Mouse (Mus musculus): ENCODE data around the gene Secisbp2.
A peak's percentile ranks its signal among the peaks of the same experiment; 100 is the strongest.

Gene Secisbp2

DNA sequence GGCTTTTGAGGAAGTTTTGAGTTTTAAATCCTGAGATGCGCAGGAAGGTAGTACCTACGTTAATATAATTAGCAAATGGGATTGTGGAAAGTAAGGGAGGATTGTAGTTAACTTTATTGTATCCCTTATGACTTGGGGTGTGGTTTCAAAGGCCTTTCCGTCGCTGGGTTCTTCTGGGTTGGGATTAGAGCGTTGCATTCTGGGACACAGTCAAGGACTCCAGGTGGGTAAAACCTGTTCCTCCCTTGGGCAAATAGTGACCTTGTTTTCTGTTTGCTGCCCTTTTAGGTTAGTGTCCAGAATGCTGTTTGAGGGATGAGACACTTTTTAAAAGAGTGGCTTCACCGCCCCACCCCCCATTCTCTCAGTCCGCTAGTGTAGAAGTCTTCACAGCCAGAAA, 5.6 kb upstream of the Secisbp2 start:
- Histone ChIP-seq H3K9me3 (ENCODE audit: low read length) (no peaks in the 10 kb centered on the region), H3K27me3 (ENCODE audit: insufficient read depth, low read length) (no peaks in the 10 kb centered on the region), H3K36me3 (ENCODE audit: insufficient read depth, low read length) (peaks cover 40% of the 10 kb centered on the region), H3K4me1 (replicated peaks; ENCODE audit: low read depth, low read length) (peaks cover 61% of the 10 kb centered on the region), H3K4me3 (replicated peaks; ENCODE audit: low read length) (peak overlapping the region; percentile 99)
- TF ChIP-seq POU5F1 (IDR thresholded peaks at IDR 0.05; ENCODE audit: borderline replicate concordance, low read length) (no peak), CTCF (conservative IDR thresholded peaks at IDR 0.05; ENCODE audit: low read length) (no peak), NANOG (IDR thresholded peaks at IDR 0.05; ENCODE audit: borderline replicate concordance, low read length) (no peak)

DNA sequence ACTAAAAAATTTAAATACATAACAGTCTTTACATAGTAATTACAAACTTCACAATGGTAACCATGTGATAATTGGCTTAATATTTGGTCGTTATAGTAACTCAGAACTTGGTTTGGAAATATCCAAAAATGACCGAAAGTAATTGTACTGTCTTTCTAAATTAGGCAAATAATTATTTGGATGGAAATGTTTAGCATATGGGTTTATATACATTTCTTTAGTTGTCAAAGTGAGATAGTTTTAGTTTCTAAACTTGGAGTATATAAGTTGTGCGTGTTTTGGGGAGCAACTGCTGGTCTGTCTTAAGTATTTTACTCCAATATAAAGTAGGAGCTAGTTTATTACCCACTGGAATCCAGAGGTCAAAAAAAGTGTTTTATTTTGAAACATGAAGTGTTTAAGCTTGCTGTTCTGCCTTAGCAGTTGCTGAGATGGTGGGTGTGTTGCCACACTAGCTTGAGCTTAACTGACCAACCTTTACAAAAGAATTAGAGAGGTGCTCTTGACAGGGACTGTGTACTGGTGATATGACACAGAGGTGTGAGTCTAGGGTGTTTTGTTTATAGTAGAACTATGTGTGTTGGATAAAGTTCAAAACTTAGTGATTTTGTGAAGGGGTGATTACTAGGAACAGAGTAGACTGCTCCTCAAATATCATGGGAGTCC, 5.0 kb upstream of the Secisbp2 start:
- Histone ChIP-seq H3K4me1 (replicated peaks; ENCODE audit: low read depth, low read length) (peaks cover 64% of the 10 kb centered on the region), H3K4me3 (replicated peaks; ENCODE audit: low read length) (peak overlapping the region; percentile 99)
- TF ChIP-seq CTCF (conservative IDR thresholded peaks at IDR 0.05; ENCODE audit: low read length) (no peak), NANOG (IDR thresholded peaks at IDR 0.05; ENCODE audit: borderline replicate concordance, low read length) (no peak), POU5F1 (IDR thresholded peaks at IDR 0.05; ENCODE audit: borderline replicate concordance, low read length) (no peak)

DNA sequence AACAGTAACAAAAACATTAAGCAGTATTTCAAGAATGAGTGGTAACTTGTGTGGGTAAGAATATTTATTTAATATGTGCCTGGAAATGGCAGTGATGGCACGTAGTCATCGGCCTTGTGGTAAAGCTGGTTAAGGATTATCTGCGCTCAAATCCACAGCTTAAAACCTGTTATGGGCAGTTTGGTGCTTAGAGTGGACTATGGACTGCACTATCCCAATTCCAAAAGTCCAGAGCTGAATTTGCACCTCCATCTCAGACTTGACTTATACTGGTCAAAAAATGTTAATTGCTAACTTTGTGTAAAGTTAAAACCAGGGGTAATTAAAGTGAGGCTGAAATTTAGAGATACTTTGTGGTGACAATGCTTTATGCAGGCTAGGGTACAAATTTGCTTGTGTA, 3.7 kb upstream of the Secisbp2 start:
- no peak for TF ChIP-seq NANOG (IDR thresholded peaks at IDR 0.05; ENCODE audit: borderline replicate concordance, low read length)
- TF ChIP-seq POU5F1 (IDR thresholded peaks at IDR 0.05; ENCODE audit: borderline replicate concordance, low read length), result no peak
- TF ChIP-seq CTCF (conservative IDR thresholded peaks at IDR 0.05; ENCODE audit: low read length), result no peak

More for the DNA sequence above, 5.0 kb upstream of the Secisbp2 start:
- Histone ChIP-seq H3K9me3 (ENCODE audit: low read length) (no peaks in the 10 kb centered on the region), H3K27me3 (ENCODE audit: insufficient read depth, low read length) (no peaks in the 10 kb centered on the region), H3K36me3 (ENCODE audit: insufficient read depth, low read length) (peaks cover 44% of the 10 kb centered on the region)

DNA sequence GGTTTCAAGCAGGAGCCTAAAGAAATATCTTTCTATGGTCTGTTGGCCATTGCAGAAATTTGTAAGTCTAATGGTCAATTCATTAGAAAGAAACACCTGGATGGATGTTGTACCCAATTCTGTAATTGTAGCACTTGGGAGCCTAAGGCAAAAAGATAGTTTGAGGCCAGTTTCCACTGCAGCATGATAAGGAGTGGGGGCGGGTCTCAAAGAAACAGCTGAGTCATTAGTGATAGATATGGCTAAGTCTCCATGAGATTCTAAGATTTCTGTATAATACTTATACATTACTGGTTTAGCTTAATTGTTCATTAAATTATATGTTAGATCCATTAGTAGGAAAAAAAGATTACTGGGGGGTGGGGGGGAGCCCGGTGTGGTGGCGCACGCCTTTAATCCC, 3.3 kb upstream of the Secisbp2 start:
- Histone ChIP-seq H3K9me3 (ENCODE audit: low read length) (no peaks in the 10 kb centered on the region), H3K27me3 (ENCODE audit: insufficient read depth, low read length) (no peaks in the 10 kb centered on the region), H3K4me1 (replicated peaks; ENCODE audit: low read depth, low read length) (peaks cover 63% of the 10 kb centered on the region), H3K4me3 (replicated peaks; ENCODE audit: low read length) (peak overlapping the region; percentile 99), H3K36me3 (ENCODE audit: insufficient read depth, low read length) (peaks cover 54% of the 10 kb centered on the region)
- TF ChIP-seq NANOG (IDR thresholded peaks at IDR 0.05; ENCODE audit: borderline replicate concordance, low read length), result no peak
- TF ChIP-seq POU5F1 (IDR thresholded peaks at IDR 0.05; ENCODE audit: borderline replicate concordance, low read length), result no peak
- TF ChIP-seq CTCF (conservative IDR thresholded peaks at IDR 0.05; ENCODE audit: low read length), result no peak

More for the DNA sequence above, 3.7 kb upstream of the Secisbp2 start:
- Histone ChIP-seq H3K36me3 (ENCODE audit: insufficient read depth, low read length) (peaks cover 49% of the 10 kb centered on the region), H3K4me1 (replicated peaks; ENCODE audit: low read depth, low read length) (peaks cover 58% of the 10 kb centered on the region), H3K4me3 (replicated peaks; ENCODE audit: low read length) (peak overlapping the region; percentile 99), H3K9me3 (ENCODE audit: low read length) (no peaks in the 10 kb centered on the region), H3K27me3 (ENCODE audit: insufficient read depth, low read length) (no peaks in the 10 kb centered on the region)

DNA sequence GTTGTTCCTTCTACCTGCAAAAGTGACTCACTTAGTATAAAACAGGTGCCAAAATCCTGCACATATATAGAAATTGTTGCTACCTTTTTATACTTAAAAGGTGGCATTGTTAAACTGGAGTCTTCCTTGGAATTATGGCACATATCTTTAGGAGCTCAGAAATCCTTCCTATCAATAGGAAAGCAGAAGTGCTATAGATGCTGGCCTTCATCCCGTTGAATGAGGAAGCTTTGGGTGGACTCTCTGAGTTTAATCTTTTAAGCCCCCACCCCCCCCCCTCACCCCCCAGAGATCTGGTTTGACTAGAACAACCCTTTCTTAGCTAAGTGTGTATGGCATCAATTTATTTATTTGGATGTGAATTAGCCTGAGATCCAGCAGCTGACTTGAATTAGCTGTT, 1.8 kb upstream of the Secisbp2 start:
- Histone ChIP-seq H3K36me3 (ENCODE audit: insufficient read depth, low read length) (peaks cover 68% of the 10 kb centered on the region), H3K4me1 (replicated peaks; ENCODE audit: low read depth, low read length) (peaks cover 58% of the 10 kb centered on the region), H3K4me3 (replicated peaks; ENCODE audit: low read length) (no peak overlapping the region), H3K27me3 (ENCODE audit: insufficient read depth, low read length) (no peaks in the 10 kb centered on the region), H3K9me3 (ENCODE audit: low read length) (no peaks in the 10 kb centered on the region)
- no peak for TF ChIP-seq CTCF (conservative IDR thresholded peaks at IDR 0.05; ENCODE audit: low read length)
- TF ChIP-seq POU5F1 (IDR thresholded peaks at IDR 0.05; ENCODE audit: borderline replicate concordance, low read length), result no peak
- TF ChIP-seq NANOG (IDR thresholded peaks at IDR 0.05; ENCODE audit: borderline replicate concordance, low read length), result no peak

DNA sequence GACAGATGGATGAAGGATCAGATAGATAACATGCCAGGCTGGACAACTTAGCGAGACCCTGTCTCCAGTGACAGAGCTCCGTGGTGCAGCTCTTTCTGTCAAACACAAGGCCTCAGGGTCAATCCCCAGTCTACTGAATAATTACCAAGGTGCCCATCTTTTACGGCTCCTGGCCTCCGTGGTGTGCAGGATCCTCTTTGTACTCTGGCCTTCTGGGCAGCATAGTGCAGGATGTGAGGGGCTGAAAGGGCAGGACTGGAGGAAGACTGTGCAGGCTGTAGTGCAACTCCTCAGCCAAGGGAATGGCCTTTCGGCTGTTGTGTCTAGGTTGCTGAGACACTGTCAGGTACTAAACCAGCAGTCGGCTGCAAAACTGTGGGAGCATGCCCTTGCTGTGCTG, 1.7 kb downstream of the Secisbp2 start:
- H3K4me3 ChIP-seq (replicated peaks; ENCODE audit: low read length), result no peak overlapping the region
- TF ChIP-seq POU5F1 (IDR thresholded peaks at IDR 0.05; ENCODE audit: borderline replicate concordance, low read length) (no peak), NANOG (IDR thresholded peaks at IDR 0.05; ENCODE audit: borderline replicate concordance, low read length) (no peak), CTCF (conservative IDR thresholded peaks at IDR 0.05; ENCODE audit: low read length) (no peak)
- H3K4me1 ChIP-seq (replicated peaks; ENCODE audit: low read depth, low read length), result peaks cover 43% of the 10 kb centered on the region
- no peaks in the 10 kb centered on the region for H3K9me3 ChIP-seq (ENCODE audit: low read length)
- peaks cover 85% of the 10 kb centered on the region for H3K36me3 ChIP-seq (ENCODE audit: insufficient read depth, low read length)
- no peaks in the 10 kb centered on the region for H3K27me3 ChIP-seq (ENCODE audit: insufficient read depth, low read length)

DNA sequence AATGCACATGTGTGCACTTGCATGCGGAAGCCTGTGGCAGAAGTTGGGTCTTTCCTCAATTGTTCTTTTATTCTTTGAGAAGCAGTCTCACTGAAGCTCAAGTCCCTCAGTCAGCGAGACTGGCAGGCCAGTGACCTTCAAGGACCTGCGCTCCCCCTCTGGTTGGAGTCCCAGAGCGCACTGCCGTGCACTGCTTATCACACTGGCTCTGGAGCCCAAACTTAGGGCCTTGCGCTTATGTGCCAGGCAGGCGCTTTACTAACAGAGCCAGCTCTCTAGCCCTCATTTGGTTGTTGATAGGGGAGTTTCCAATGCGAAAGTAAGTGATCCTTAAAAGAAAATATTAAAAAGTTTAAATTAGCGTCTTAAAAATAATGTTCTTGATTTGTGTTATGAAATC, 2.5 kb downstream of the Secisbp2 start:
- Histone ChIP-seq H3K4me1 (replicated peaks; ENCODE audit: low read depth, low read length) (peaks cover 35% of the 10 kb centered on the region), H3K9me3 (ENCODE audit: low read length) (no peaks in the 10 kb centered on the region), H3K36me3 (ENCODE audit: insufficient read depth, low read length) (peaks cover 85% of the 10 kb centered on the region), H3K27me3 (ENCODE audit: insufficient read depth, low read length) (no peaks in the 10 kb centered on the region), H3K4me3 (replicated peaks; ENCODE audit: low read length) (no peak overlapping the region)
- TF ChIP-seq NANOG (IDR thresholded peaks at IDR 0.05; ENCODE audit: borderline replicate concordance, low read length) (no peak), CTCF (conservative IDR thresholded peaks at IDR 0.05; ENCODE audit: low read length) (no peak), POU5F1 (IDR thresholded peaks at IDR 0.05; ENCODE audit: borderline replicate concordance, low read length) (no peak)

DNA sequence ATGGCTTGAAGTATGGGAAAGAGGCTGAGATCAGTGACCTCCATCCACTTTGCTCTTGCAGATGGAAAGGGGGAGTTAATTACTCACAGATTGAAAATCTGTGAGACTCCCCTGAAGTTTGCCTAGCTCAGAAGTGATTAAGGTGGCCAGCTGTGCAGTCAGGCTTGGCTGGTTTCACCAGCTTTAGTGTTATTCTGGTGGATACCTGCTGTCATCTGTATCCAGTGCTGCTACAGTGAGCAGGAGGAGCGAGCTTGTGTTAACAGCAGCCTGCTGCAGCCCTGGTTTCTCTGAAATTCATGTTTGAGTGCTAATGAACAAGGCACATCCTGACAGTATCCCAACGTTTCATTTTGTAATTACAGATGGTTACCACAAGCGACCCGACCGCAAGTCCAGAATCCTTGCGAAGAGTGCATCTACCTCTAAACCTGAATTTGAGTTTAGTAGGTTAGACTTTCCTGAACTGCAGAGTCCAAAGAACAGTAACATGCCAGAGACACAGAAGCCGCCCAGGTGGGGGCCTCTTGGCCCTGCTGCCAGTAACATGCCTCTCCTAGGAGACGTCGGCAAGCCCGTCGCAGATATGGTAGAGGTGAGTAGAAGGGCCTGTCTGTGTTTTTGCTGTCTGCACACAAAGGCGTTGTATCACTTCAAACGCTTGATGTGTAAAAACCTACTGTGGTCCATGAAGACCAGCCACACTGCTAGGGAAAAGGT, 5.2 kb downstream of the Secisbp2 start:
- Histone ChIP-seq H3K27me3 (ENCODE audit: insufficient read depth, low read length) (no peaks in the 10 kb centered on the region), H3K9me3 (ENCODE audit: low read length) (no peaks in the 10 kb centered on the region), H3K4me1 (replicated peaks; ENCODE audit: low read depth, low read length) (peaks cover 18% of the 10 kb centered on the region), H3K4me3 (replicated peaks; ENCODE audit: low read length) (no peak overlapping the region), H3K36me3 (ENCODE audit: insufficient read depth, low read length) (peaks cover 92% of the 10 kb centered on the region)
- TF ChIP-seq POU5F1 (IDR thresholded peaks at IDR 0.05; ENCODE audit: borderline replicate concordance, low read length), result no peak
- no peak for TF ChIP-seq NANOG (IDR thresholded peaks at IDR 0.05; ENCODE audit: borderline replicate concordance, low read length)
- TF ChIP-seq CTCF (conservative IDR thresholded peaks at IDR 0.05; ENCODE audit: low read length), result no peak
